Mouse (Mus musculus) T-helper 1 cell (primary cell): ENCODE results near the gene Wwox.

Source experiments
- in situ Hi-C: fragments of 300-600 bp; cut with MboI, MseI; formaldehyde crosslinking; loops from one replicate; pipeline ENCODE4 v1.15.1; 2025; ENCODE audit warnings: high pct_unique_total_duplicates

Gene Wwox

GRCm38 (mm10) chr8:115158721-115159111, 719.3 kb downstream of the Wwox start:
- in situ Hi-C loops, result no loop called here

GRCm38 (mm10) chr8:115159208-115159607, 719.8 kb downstream of the Wwox start:
- in situ Hi-C loops, result no loop called here

GRCm38 (mm10) chr8:115159711-115160374, 720.4 kb downstream of the Wwox start:
- in situ Hi-C loops, result no loop called here

- in situ Hi-C loops, result no loop called here
Observed at GRCm38 (mm10) chr8:115160407-115160806, 721.0 kb downstream of the Wwox start.

- in situ Hi-C loops, result no loop called here
Observed at GRCm38 (mm10) chr8:115161520-115161919, 722.1 kb downstream of the Wwox start.

- in situ Hi-C loops, result no loop called here
Observed at GRCm38 (mm10) chr8:115164872-115165271, 725.4 kb downstream of the Wwox start.

- in situ Hi-C loops, result no loop called here
Observed at GRCm38 (mm10) chr8:115173634-115174081, 734.2 kb downstream of the Wwox start.

GRCm38 (mm10) chr8:115185431-115185964, 746.0 kb downstream of the Wwox start:
- in situ Hi-C loops, result no loop called here

- in situ Hi-C loops, result no loop called here
Observed at GRCm38 (mm10) chr8:115186121-115186811, 746.8 kb downstream of the Wwox start.

- in situ Hi-C loops, result no loop called here
Observed at GRCm38 (mm10) chr8:115186882-115187281, 747.4 kb downstream of the Wwox start.

GRCm38 (mm10) chr8:115188446-115188845, 749.0 kb downstream of the Wwox start:
- in situ Hi-C loops, result no loop called here

GRCm38 (mm10) chr8:115189836-115190235, 750.4 kb downstream of the Wwox start:
- in situ Hi-C loops, result no loop called here

- in situ Hi-C loops, result no loop called here
Observed at GRCm38 (mm10) chr8:115193767-115194166, 754.3 kb downstream of the Wwox start.

GRCm38 (mm10) chr8:115195334-115195733, 755.9 kb downstream of the Wwox start:
- in situ Hi-C loops, result no loop called here

- in situ Hi-C loops, result no loop called here
Observed at GRCm38 (mm10) chr8:115196859-115197258, 757.4 kb downstream of the Wwox start.

GRCm38 (mm10) chr8:115199204-115199603, 759.7 kb downstream of the Wwox start:
- in situ Hi-C loops, result no loop called here

GRCm38 (mm10) chr8:115199616-115200150, 760.2 kb downstream of the Wwox start:
- in situ Hi-C loops, result no loop called here

- in situ Hi-C loops, result no loop called here
Observed at GRCm38 (mm10) chr8:115201726-115202125, 762.3 kb downstream of the Wwox start.

- in situ Hi-C loops, result no loop called here
Observed at GRCm38 (mm10) chr8:115207480-115207879, 768.0 kb downstream of the Wwox start.

GRCm38 (mm10) chr8:115208415-115209192, 769.1 kb downstream of the Wwox start:
- in situ Hi-C loops, result no loop called here

GRCm38 (mm10) chr8:115210014-115210413, 770.6 kb downstream of the Wwox start:
- in situ Hi-C loops, result no loop called here

GRCm38 (mm10) chr8:115213126-115213525, 773.7 kb downstream of the Wwox start:
- in situ Hi-C loops, result no loop called here
